Mouse (Mus musculus): Measurements from ENCODE around the gene Cox5b. TPM values are rescaled to one million over a fixed set of nuclear protein-coding genes. Genes with fewer than 3 reads are reported as not detected.

Gene Cox5b
- polyA plus RNA-seq, 1 experiment from 2014 or later = 829 TPM

DNA sequence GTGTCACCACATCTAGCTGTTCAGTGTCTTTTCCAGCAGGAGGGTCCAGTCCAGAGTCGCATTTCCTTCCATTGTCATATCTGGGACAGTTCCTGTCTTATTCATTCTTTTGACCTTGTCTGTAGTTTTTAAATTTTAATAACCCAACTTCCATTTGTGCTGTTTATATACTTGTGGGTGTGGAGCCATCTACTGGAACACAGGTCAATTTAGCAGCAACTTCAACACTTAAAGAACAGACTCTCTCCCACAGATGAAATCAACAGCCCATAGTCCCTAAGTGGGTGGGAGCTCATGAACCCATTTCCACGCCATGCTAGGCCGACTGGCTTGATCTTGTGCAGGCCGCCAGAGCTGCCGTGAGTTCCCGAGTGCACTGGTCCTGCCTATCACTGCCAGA is 5.2 kb downstream of the Cox5b start:
- ATAC-seq (ENCODE audit: low FRiP score, low TSS enrichment) = no peak
- H3K27ac ChIP-seq (replicated peaks) = no peak overlapping the region

GRCm38 (mm10) chr1:36697030-36697429 is 5.8 kb downstream of the Cox5b start:
- Histone ChIP-seq H3K4me2 (replicated peaks; ENCODE audit: low read depth) (no peak overlapping the region), H3K36me3 (ENCODE audit: control insufficient read depth, insufficient read depth, low read length) (peaks cover 20% of the 10 kb centered on the region), H3K9me3 (ENCODE audit: control insufficient read depth, low read length) (no peaks in the 10 kb centered on the region), H3K4me3 (ENCODE audit: low read depth, low read length) (no peak overlapping the region), H3K4me1 (replicated peaks; ENCODE audit: control insufficient read depth, insufficient read depth) (no peaks in the 10 kb centered on the region), H3K27me3 (ENCODE audit: control insufficient read depth, insufficient read depth, low read length) (no peaks in the 10 kb centered on the region), H3K27ac (replicated peaks) (no peak overlapping the region), H3K9ac (ENCODE audit: low read length) (no peak overlapping the region)
- ATAC-seq (ENCODE audit: low FRiP score, low TSS enrichment) (no peak), DNase-seq (ENCODE audit: low spot score) (no peak)
- 68% methylated on average over 5 of the region's 5 CpGs for WGBS
- TF ChIP-seq EP300 (optimal IDR thresholded peaks at IDR 0.05) (no peak), CTCF (IDR thresholded peaks at IDR 0.05; ENCODE audit: low read depth) (no peak)

More for the DNA sequence above, 5.2 kb downstream of the Cox5b start:
- Histone ChIP-seq H3K36me3 (ENCODE audit: control insufficient read depth, insufficient read depth, low read length) (peaks cover 20% of the 10 kb centered on the region), H3K4me1 (replicated peaks; ENCODE audit: control insufficient read depth, insufficient read depth) (no peaks in the 10 kb centered on the region), H3K9me3 (ENCODE audit: control insufficient read depth, low read length) (no peaks in the 10 kb centered on the region), H3K27me3 (ENCODE audit: control insufficient read depth, insufficient read depth, low read length) (no peaks in the 10 kb centered on the region), H3K9ac (ENCODE audit: low read length) (no peak overlapping the region), H3K4me2 (replicated peaks; ENCODE audit: low read depth) (no peak overlapping the region), H3K4me3 (ENCODE audit: low read depth, low read length) (no peak overlapping the region)
- 60% methylated on average over 6 of the region's 6 CpGs for WGBS
- no peak for DNase-seq (ENCODE audit: low spot score)
- TF ChIP-seq CTCF (IDR thresholded peaks at IDR 0.05; ENCODE audit: low read depth) = peak; percentile 39
- no peak for TF ChIP-seq EP300 (optimal IDR thresholded peaks at IDR 0.05)

- Histone ChIP-seq H3K27me3 (ENCODE audit: control insufficient read depth, insufficient read depth, low read length) (no peaks in the 10 kb centered on the region), H3K27ac (replicated peaks) (no peak overlapping the region), H3K9me3 (ENCODE audit: control insufficient read depth, low read length) (no peaks in the 10 kb centered on the region), H3K4me1 (replicated peaks; ENCODE audit: control insufficient read depth, insufficient read depth) (0 out of 2 replicates have a peak, but pooled peaks cover 7% of the 10 kb centered on the region), H3K4me2 (replicated peaks; ENCODE audit: low read depth) (no peak overlapping the region), H3K36me3 (ENCODE audit: control insufficient read depth, insufficient read depth, low read length) (peaks cover 23% of the 10 kb centered on the region), H3K9ac (ENCODE audit: low read length) (no peak overlapping the region), H3K4me3 (ENCODE audit: low read depth, low read length) (no peak overlapping the region)
- TF ChIP-seq CTCF (IDR thresholded peaks at IDR 0.05; ENCODE audit: low read depth) = no peak
- TF ChIP-seq EP300 (optimal IDR thresholded peaks at IDR 0.05) = no peak
- WGBS = 72% methylated on average over 2 of the region's 2 CpGs
- DNase-seq (ENCODE audit: low spot score) (no peak), ATAC-seq (ENCODE audit: low FRiP score, low TSS enrichment) (no peak)
These were observed 15.9 kb downstream of the Cox5b start for GRCm38 (mm10) chr1:36707166-36707565.

- peak overlapping the region; percentile 94; the same call in 1 of the 2 replicates for H3K9ac ChIP-seq (ENCODE audit: low read length)
- TF ChIP-seq EP300 (optimal IDR thresholded peaks at IDR 0.05) = no peak
- no peak for TF ChIP-seq CTCF (IDR thresholded peaks at IDR 0.05; ENCODE audit: low read depth)
- DNase-seq (ENCODE audit: low spot score) (no peak), ATAC-seq (ENCODE audit: low FRiP score, low TSS enrichment) (no peak)
- 77% methylated on average over 3 of the region's 3 CpGs for WGBS
- 0 out of 2 replicates have a peak, but pooled peaks cover 7% of the 10 kb centered on the region for H3K4me1 ChIP-seq (replicated peaks; ENCODE audit: control insufficient read depth, insufficient read depth)
- H3K27me3 ChIP-seq (ENCODE audit: control insufficient read depth, insufficient read depth, low read length) = no peaks in the 10 kb centered on the region
- no peaks in the 10 kb centered on the region for H3K9me3 ChIP-seq (ENCODE audit: control insufficient read depth, low read length)
- H3K4me2 ChIP-seq (replicated peaks; ENCODE audit: low read depth) = no peak overlapping the region
- peaks cover 20% of the 10 kb centered on the region for H3K36me3 ChIP-seq (ENCODE audit: control insufficient read depth, insufficient read depth, low read length)
- H3K4me3 ChIP-seq (ENCODE audit: low read depth, low read length) = no peak overlapping the region
- no peak overlapping the region for H3K27ac ChIP-seq (replicated peaks)
These were observed 16.5 kb downstream of the Cox5b start for GRCm38 (mm10) chr1:36707797-36708196.

- peak overlapping the region; percentile 94 for H3K9ac ChIP-seq (ENCODE audit: low read length)
- 0 out of 2 replicates have a peak, but pooled peaks cover 7% of the 10 kb centered on the region for H3K4me1 ChIP-seq (replicated peaks; ENCODE audit: control insufficient read depth, insufficient read depth)
- peak overlapping the region; percentile 99 for H3K4me3 ChIP-seq (ENCODE audit: low read depth, low read length)
- no peaks in the 10 kb centered on the region for H3K9me3 ChIP-seq (ENCODE audit: control insufficient read depth, low read length)
- H3K36me3 ChIP-seq (ENCODE audit: control insufficient read depth, insufficient read depth, low read length) = peaks cover 13% of the 10 kb centered on the region
- peak overlapping the region; percentile 81 for H3K4me2 ChIP-seq (replicated peaks; ENCODE audit: low read depth)
- DNase-seq (ENCODE audit: low spot score) = peak; percentile 29
- peak; percentile 56 for ATAC-seq (ENCODE audit: low FRiP score, low TSS enrichment)
- TF ChIP-seq CTCF (IDR thresholded peaks at IDR 0.05; ENCODE audit: low read depth) = no peak
- peak overlapping the region; percentile 91 for H3K27ac ChIP-seq (replicated peaks)
- 50% methylated on average over 1 of the region's 1 CpGs for WGBS
- no peaks in the 10 kb centered on the region for H3K27me3 ChIP-seq (ENCODE audit: control insufficient read depth, insufficient read depth, low read length)
These were observed 17.4 kb downstream of the Cox5b start for GRCm38 (mm10) chr1:36708626-36709025.

GRCm38 (mm10) chr1:36709055-36709853 is 18.0 kb downstream of the Cox5b start:
- under 1% methylated on average over 33 of the region's 33 CpGs for WGBS
- H3K9me3 ChIP-seq (ENCODE audit: control insufficient read depth, low read length) = no peaks in the 10 kb centered on the region
- 0 out of 2 replicates have a peak, but pooled peaks cover 7% of the 10 kb centered on the region for H3K4me1 ChIP-seq (replicated peaks; ENCODE audit: control insufficient read depth, insufficient read depth)
- H3K4me3 ChIP-seq (ENCODE audit: low read depth, low read length) = peak overlapping the region; percentile 99
- no peaks in the 10 kb centered on the region for H3K27me3 ChIP-seq (ENCODE audit: control insufficient read depth, insufficient read depth, low read length)
- ATAC-seq (ENCODE audit: low FRiP score, low TSS enrichment) (peak; percentile 64), DNase-seq (ENCODE audit: low spot score) (peak; percentile 48)
- TF ChIP-seq EP300 (optimal IDR thresholded peaks at IDR 0.05) (no peak), CTCF (IDR thresholded peaks at IDR 0.05; ENCODE audit: low read depth) (peak; percentile 61)
- H3K27ac ChIP-seq (replicated peaks) = peak overlapping the region; percentile 91
- H3K4me2 ChIP-seq (replicated peaks; ENCODE audit: low read depth) = peak overlapping the region; percentile 81
- H3K36me3 ChIP-seq (ENCODE audit: control insufficient read depth, insufficient read depth, low read length) = peaks cover 8% of the 10 kb centered on the region; the same call in 1 of the 2 replicates
- peak overlapping the region; percentile 94 for H3K9ac ChIP-seq (ENCODE audit: low read length)
